Mouse (Mus musculus) liver, adult (tissue): ENCODE results near the gene Cpa4.

Experiments used
- GATA4 ChIP-seq: IDR thresholded peaks from 2 replicates; pipeline ENCODE4 v1.6.1; 2014; ENCODE audit warnings: mild to moderate bottlenecking, low read length; ENCODE audit not compliant: insufficient replicate concordance

The Cpa4 gene

GRCm38 (mm10) chr6:30635361-30635862 lies 67.2 kb downstream of the Cpa4 start:
- TF ChIP-seq GATA4 = no peak

GRCm38 (mm10) chr6:30636186-30636842 lies 68.1 kb downstream of the Cpa4 start:
- TF ChIP-seq GATA4 = no peak

- no peak for TF ChIP-seq GATA4
These were observed 70.6 kb downstream of the Cpa4 start, which contains the start of gene Cpa1 for GRCm38 (mm10) chr6:30638674-30639268. TSS of gene Cpa1 (plus strand) at chr6:30639218.
